Mouse (Mus musculus) inflammation-experienced regulatory T-cells, adult 6 months (primary cell): ENCODE data around the gene Atp5d. TPM values are rescaled to one million over a fixed set of nuclear protein-coding genes. Genes with fewer than 3 reads are reported as not detected.

Source experiments
- ATAC-seq: one replicate; pipeline ENCODE4 v1.8.0; 2017
- polyA plus RNA-seq, 3 experiments: library from polyadenylated mRNA; unstranded; fragments of 100-300 nt; shearing (Covaris generic); gene quantifications; one replicate each; pipeline ENCODE4 v1.2.1; 2017

Gene Atp5d
- 100 to 1,000 TPM; 297 to 357 (median 299) TPM for polyA plus RNA-seq

DNA sequence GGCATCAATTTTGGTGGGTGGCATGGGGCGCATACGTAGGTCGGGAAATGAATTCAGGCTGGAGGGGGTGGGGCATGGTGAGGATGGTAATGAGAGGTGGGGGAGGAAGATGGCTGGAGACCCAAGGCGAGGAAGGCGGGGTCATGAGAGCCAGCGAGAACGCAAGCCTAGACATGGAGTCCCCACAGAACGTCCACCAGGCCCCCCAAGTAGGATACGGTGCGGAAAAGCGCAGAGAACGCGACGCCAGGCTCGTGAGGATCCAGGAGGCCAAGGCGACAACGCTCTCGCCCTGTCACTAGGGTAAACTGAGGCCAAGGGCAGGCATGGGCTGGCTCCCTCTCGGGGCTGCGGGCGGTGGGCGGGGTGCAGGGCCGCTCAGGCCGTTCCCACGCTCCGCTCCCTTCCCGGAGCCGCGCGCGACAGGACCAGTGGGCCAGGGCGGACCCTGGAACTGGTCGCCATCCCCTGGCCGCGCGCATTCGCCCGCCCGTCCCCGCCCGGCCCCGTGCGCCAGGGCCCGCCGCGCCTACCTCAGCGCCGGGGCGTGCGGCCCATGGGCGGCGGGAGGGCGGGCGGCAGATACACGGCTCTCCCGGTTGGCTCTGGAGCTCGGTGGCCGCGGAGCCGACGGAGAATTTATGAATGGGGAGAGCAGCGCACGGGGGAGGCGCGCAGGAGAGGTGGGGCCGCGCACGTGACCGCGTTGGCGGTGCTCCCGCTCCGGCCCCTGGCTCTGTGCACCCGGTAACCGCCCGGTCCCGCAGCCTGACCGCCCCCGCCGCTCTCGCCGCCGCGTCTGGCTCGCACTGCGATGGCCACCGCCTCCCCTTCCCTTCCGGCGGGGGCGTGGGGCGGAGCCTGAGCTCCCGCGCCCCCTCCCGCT lies at the start of gene Atp5d:
TSS of gene Atp5d (plus strand) at position 80 of the 886 bp plus-strand sequence.
- ATAC-seq, result no peak

DNA sequence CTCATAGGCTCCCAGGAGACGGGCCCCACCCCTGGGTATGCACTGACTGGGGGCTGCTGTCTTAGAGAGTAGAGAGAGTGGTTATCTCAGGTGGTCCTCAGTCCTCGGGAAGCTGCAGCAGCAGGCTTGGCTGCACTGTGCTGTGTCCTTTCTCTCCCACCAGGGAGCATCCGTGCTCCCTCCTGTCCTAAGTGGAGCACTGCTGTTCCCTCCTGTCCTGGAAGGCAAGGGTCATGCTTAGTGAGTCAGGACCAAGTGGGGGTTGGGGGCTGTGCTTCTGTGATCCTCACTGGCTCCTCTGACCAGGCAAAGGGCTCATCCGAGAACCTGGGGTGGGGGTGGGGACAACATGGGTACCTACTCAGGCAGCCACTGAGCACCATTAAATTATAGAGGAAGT lies 49.3 kb upstream of the Atp5d start:
- ATAC-seq, result no peak

DNA sequence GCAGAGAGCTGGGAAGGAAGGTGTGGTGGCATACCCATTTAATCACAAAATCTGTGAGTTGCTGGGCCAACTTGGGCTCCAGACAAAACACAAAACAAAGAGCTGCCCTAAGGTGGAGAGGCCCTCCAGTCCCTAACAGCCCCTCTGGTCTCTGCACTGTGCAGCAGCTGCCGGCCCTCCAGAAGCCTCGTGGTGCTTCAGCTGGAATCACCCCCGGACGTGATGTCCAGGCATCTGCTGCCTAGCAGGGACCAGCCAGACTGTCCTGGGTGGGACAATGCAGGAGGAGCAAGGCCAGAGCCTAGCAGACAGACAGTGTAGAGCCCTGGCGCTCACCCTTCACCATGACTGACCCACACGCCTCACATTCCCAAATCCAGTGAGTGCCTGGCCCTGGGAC lies 46.9 kb upstream of the Atp5d start:
- no peak for ATAC-seq

DNA sequence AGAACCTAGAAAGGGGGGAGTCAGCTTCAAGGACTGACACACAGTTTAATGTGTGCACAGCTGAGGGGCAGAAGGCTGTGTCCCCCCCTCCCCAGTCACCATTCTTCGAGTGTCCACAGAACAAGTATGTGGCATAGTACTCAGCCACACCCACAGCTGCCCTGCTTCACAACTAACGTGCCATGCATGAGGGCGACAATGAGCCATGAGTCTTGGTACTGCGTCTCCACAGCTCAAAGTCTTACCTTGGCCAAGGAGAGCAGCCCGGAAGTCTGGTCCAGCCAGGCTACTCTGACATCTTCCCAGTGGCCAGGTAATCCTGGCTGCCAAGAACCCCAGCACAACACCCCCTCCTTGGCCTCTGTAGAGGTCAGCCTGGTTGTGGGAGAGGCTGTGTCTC lies 45.7 kb upstream of the Atp5d start:
- ATAC-seq, result no peak

DNA sequence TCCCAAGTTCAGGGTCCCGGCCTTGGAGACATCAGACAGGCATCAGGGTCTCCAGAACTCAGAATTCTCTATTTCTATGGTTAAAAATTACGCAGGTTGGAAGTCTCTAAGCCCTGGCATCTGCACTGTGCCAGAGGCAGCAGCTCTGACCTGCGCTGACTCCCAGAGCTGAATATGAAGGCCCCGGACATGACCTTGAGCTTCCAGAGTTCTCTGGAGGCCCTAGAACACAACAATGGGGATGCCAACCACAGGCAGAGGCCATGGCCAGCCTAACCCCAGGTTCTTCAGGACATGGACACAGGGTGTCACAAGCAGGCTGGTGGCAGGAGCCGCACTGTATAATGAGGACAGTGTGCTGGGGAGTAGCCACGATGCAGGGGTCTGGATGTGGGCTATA lies 44.3 kb upstream of the Atp5d start:
- no peak for ATAC-seq

DNA sequence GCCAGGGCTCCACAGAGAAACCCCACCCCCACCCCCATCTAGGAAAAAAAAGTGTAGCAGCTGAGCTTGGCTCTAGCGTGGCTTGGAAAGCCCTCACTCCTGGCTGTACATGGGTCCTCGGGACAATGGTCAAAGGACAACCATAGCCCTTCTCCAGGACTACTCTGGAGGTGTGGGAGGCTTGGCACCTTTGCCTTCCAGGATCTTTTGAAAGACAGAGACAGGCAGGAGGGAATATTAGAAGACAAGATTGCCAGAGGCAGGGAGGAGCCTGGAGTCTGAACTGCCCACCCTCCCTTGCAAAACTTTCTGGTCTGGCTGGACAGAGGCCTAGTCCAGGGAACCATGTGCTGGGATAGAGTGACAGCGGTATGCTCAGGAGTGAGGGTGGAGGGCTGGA lies 43.7 kb upstream of the Atp5d start:
- no peak for ATAC-seq

DNA sequence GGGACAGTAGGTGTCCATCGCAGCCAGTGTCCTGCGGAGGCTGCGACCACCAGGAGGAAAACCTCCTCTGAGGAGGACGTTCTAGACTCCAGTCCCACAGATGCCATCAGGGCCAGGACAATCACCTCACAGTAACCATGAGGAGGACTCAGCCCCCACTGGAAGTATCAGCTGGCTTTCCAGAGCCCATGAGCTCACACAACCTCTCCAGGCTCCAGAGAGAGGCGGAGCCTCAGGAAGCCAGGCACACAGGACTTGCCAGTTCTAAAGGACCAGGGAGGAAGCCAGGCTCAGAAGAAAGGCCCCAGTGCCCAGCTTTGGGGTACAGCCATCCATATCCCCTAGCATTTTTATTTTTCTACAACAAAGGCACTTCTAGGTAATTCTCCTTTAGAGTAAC lies 42.9 kb upstream of the Atp5d start:
- ATAC-seq, result no peak

DNA sequence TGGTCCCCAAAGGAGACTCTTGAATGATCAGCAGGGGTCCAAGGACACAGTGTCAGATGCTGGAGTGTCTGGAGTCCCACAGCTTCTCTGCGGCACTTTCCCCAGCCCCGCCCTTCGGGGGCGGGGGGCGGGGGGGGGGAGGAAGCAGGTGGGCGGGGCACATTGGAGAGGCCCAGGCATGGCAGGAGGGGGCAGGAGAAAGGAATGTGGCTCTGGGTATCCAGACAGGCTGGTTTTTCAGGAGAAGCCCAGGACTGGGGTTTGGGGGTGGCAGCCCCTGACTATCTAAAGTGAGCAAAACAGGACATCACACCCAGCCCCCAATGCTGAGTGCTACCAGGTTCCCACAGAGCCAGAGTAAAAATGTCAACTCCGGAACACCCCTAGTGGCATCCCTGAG lies 41.2 kb upstream of the Atp5d start:
- no peak for ATAC-seq

DNA sequence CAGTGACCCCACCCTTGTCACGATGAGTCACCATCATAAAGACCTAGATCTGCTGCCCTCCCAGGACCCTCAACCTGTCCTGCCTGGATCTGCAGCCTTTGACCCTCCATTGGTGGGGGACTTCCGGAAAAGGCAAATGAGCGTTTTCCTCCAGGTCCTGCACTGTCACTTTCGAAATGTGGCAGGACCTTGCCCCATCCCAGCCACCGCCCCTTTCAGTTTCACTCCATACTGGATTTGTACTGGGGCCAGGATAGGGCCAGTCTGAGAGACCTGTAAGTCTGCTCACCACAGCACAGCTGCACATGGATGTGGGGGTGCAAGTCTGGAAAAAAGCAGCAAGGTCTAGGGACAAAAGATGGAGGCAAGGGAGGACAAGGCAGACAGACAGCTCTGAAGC lies 39.8 kb upstream of the Atp5d start:
- ATAC-seq, result no peak

DNA sequence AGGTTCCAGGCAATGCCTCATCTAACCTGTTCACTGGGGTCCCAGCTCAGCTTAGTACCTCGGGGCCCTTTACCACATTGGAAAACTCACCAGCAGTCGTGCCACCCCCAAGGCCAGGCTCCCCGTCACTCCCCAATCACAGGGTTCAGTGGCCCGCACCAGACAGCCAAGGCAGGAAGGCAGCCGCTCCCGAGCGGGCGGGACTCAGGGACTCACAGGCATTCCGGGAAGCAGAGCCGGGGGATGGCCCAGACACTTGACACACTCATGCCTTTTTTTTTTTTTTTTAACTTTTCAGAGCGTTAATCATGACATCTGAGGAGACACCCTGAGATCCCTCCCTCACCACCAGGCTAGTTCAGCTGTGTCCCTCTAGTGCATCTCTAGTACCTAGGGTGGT lies 37.5 kb upstream of the Atp5d start:
- ATAC-seq, result no peak

DNA sequence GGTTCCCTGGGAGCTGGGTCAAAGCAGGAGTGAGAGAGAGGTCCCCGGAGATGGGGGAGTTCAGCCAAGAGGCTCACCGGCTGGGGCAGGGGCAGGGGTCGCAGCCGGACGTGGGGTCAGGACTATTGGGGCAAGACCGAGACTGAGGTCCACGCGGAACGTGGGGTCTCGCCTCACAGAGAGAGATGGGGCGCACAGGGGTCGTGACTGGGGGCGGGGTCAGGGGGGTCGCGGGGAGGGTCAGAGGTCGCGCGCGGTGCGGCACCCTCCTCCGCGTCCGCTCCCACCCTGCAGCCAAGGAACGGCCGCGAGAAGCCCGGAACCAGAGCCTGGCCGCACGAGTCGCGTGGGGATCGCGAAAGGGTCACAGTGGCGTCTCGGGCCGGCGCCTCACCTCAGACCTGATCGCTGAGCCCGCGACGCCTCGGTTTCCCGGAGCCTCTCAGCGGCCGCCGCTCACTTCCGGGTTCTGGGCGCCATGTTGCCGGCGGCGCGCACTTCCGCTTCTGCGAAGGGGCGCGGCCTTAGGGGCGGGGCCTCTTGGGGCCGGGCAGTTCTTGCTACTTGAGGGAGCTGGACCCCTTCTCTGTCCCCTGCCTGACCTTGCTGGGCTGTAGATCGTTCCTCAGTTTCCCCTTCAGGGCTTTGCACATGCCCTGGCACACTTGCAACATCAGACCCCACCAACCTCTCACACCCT lies 36.1 kb upstream of the Atp5d start:
- peak; percentile 98 for ATAC-seq

DNA sequence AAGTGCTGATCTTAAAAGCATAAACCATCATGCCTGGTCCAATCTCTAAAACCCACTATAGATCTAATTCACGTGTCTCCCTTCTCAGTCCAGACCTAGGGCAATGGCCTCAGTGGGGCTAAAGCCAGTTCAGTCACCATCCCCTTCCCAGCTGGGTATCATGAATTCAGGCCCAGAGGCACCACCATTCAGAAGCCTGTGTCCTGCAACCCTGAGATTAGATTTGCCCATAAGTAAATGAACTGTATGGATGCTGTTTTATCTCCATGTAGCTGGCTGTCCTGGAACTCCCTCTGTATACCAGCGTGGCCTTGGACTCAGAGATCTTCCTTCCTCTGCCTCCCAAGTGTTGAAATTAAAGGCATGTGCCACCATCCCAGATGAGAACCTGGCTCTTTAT lies 35.4 kb upstream of the Atp5d start:
- no peak for ATAC-seq

DNA sequence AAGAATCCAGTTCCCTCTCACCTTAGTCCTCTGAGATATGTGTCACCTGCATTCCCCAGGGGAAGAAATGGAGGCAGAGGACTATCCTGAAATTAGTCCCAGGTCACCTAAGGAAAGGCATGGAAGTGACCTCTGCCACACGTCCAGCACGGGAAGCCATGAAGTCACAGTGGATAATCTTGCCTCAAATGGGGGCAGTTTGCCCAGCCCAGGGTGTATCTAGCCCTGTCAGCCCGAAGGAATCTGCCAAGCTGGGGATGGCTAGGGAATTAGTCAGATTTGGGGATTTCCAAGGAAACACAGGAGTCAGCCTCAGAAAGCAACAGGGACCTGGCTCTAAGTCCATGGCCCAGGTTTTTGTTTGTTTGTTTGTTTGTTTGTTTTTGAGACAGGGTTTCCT lies 34.3 kb upstream of the Atp5d start:
- ATAC-seq, result no peak

DNA sequence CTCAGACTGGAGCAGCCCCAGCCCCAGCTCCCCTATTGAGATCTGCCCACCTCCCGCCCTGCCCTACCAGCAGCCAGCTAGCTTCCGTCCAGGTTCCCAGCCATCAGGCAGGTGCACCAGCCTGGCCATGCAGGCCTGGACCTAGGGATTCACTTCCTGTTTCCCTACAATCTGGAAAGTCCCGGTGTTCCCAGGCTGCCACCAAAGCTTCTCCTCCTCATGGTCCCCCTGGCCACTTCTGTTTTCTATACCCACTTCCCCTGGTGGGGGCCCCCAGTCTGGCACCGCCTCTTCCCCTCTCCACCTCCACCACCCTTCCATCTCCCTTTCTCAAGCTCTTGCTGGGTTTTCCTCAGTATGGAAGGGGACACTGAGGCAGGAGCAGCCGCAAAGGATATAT lies 33.0 kb upstream of the Atp5d start, which contains the start of gene Sbno2:
TSS of gene Sbno2 (minus strand) at position 112 of the 400 bp plus-strand sequence.
- ATAC-seq, result no peak

DNA sequence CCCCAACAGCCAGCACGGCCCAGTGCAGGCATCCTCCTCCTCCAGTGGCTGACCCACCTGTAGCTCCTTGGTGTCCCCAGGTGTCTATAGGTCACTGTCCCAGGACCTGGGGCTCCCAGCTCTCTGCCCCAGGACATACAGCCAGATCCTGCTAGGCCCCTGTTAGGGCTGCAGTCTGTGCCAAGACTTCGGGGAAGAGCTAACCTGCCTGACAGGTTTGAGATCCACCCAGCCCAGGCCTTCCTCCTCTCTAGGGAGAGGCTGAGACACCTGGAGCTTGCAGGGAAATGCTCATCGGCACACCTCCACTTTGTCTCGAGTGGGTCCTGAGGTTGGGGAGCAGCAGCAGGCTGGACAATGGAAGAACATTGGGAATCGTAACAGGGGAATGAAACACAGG lies 32.5 kb upstream of the Atp5d start:
- ATAC-seq, result no peak

DNA sequence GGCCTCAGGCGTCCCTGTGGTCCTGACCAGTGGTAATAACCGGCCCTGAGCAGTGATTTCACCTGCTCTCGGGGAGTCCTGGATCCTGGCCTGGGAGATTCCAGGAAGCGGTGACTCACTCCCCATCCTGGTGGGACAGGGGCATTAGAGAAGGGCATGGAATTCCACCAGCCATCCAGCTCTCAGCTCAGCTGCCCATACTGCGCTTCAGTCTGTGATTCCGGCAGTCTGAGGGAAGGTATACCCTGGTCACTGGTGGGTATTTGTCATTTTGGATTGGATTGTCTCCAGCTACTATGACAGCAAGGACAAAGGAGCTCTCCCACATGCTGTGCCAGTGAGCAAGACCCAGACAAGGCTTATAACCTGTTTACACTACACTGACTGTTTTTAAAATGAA lies 30.8 kb upstream of the Atp5d start:
- ATAC-seq, result no peak

DNA sequence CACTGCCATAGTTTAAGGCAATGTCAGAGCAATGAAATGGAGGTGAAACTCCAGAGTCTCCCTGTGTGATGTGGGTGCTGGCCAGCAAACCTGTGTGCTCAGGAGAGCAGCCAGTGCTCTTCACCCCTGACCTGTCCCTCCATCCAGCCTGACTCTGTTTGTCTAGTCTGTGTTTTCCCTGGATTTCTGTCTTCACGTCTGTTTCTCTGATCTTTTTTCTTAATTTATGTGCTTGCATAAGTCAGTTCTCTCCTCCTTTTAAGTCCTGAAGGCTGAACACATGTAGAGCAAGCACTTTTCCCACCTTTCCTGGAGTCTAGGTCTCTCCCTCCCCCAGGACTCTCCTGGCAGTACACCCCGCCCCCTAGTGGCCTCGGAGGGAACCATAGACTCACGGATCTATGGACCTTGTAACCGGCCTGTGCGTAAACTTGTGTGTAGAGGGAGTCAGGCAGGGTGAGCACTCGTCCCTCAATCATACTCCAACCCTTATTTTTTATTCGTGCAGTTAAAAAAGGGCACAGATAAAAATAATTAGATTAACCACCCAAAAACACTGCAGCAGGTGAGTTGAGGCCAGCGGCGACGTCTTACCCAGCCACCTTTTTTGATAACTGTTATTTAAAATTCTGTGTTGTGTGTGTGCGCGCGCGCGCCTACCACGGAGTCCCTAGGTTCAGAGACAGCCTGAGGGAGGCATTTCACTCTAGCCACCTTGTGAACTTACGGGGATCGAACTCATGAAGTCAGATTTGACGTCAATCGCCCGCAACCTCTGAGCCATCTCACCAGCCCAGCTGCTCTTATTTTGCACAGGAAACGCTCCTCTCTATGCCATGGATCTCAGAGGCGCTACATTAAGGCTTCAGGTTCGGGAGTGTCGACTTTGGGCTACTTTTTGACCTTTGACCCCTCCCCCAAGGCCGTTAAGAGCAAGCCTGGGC lies 23.8 kb upstream of the Atp5d start:
- ATAC-seq, result peak; percentile 20

DNA sequence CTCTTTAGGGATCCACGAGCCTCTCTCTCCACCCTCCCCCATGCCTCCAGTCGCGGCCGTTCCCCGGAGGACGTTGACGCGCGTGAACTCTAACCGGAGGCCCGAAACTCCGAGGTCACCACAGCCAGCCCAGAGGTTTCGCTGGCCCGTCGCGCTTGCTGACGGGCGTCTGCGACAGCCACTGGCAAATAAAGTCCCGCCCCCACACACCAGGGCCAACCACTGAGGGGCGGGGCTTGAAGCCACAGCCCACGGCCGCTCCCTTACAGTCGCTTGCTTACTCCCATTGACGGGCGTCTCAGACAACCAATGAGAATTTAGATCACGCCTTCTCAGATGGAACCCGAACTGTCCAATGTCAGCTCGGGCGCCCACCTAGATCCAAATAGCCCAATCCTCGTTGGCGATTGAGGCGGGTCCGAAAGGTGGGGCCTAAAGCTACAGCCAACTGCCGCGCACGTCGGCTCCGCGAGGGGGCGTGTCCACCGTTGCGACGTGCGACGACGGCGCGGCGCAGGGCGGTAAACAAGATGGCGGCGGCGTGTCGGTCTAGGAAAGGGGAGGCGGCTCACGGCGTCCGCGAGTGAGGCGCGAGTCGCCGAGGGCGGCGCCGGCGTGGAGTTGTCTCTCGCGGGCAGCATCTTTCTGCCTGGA lies 23.0 kb upstream of the Atp5d start, which contains the start of gene Stk11:
TSS of gene Stk11 (plus strand) at position 514 of the 654 bp plus-strand sequence.
- peak; percentile 97 for ATAC-seq

DNA sequence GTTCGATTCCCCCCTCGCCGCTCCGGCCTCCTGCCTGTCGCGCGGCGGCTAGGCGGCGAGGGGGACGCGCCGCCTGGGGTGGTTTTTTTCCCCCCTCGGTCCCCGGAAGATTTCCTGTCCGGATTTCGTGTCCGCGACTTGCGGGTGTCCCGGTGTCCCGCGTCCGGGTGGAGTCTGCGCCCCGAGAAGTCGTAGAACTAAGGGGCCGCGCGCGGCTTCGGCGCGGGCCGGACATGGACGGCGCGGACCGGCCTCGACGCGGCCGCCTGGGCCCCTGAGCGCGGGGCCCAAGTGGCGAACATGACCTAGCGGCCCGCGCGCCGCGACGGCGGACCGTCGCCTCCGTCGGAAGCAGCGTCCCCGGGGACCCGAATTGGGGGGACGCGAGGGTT lies 22.5 kb upstream of the Atp5d start:
- ATAC-seq, result no peak

DNA sequence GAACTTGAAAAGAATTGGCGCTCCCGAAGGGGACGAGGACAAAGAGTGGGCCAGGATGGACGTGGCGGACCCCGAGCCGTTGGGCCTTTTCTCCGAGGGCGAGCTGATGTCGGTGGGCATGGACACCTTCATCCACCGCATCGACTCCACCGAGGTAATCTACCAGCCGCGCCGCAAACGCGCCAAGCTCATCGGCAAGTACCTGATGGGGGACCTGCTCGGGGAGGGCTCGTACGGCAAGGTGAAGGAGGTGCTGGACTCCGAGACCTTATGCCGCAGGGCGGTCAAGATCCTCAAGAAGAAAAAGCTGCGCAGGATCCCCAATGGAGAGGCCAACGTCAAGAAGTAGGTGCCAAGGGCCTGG lies 21.9 kb upstream of the Atp5d start:
- ATAC-seq, result no peak

DNA sequence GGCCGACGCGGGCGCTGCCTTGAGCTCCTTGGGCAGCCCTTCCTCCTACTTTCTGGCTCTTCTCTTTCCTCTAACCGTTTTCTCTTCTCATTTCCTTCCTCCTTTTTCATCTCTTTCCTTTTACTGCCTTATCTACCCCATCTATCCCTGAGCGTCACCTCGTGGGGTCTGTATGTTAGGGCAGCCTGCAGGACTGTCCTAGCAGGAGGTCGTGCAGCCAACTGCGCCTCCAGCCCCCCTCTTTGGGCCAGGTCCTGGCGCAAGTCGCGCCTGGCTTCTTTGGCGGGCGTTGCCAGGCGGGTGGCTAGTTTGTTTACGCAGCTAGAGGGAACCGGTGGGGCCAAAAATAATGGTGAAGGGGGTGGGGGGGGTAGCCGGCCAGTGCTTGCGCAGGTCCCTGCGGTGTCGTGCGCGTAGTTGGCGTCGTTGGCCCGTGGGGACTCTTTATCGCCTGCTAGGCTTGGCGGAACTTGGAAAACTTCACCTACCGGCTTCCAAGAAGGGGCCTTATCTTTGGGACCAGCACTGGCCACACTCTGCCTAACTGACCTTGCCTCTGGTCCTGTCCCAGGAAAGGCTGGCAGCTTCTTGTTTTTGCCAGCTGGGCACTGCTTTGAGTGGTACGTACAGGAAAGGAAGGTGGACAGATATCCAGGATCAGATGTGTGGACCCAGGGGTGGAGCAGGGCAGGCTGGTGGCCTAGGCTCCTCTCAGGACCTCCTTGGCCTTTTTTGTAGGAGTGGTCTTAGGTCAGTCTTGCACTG lies 21.3 kb upstream of the Atp5d start:
- no peak for ATAC-seq

DNA sequence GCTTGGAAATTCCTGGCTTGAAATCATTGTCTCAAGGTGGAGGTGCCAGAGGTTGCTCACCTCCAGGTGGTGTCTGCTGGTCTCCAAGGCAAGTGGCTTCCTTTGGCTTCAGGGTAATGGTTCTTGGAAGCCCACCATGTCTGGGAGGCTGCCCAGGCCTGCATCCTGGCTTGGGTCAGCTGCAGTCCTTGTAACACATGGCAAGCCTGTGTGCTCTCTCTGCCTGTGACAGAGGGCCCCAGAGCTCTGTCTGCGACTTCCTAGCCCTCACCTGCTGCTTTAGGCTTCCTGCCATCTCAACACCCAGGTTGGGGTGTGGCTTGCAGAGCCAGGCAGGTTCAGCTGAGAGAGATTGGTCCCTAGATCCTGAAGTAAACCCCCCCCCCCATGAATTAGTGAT lies 20.7 kb upstream of the Atp5d start:
- no peak for ATAC-seq
